Mouse (Mus musculus) 3T3-L1 (cell line): ENCODE results near the gene Sptssa.

Experiments
- DNase-seq: peaks from one replicate; pipeline ENCODE4 v3.0.0-alpha.2; 2015; ENCODE audit warnings: low read depth, low spot score

Sptssa gene

DNA sequence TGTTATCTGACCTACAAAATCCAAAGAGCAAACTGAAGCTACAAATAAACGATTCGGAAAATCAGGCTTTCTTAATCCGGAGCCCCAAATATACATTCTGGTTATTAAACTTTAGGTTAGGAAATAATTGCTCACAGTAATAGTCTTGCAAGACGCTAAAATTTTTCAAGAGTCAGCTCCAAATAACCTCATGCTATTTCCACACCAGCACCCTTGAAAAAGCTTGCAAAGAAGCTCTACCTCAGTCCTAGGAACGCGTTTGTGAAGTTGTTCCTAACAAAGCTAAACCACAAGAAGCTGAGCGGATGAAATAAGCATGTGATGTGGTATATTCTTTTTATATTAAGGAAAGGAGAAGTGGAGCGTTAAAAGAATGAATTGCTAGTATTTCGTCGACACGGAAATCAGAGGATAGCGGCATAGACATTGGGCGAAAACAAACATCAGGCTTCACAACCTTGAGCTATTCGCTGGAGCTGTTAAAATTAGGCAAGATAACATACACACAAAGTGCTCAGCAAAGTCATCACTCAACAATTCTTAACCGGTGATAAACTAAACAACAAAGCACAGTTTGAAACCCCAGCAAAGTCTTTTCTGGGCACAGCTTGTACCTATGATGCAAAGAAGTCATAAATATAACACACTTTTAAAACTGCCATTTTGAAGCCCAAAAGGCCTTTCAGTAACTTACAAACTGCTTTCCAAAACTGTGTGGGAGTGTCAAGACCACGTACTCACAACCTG lies 908 bp downstream of the Sptssa start:
- peak; percentile 62 for DNase-seq

DNA sequence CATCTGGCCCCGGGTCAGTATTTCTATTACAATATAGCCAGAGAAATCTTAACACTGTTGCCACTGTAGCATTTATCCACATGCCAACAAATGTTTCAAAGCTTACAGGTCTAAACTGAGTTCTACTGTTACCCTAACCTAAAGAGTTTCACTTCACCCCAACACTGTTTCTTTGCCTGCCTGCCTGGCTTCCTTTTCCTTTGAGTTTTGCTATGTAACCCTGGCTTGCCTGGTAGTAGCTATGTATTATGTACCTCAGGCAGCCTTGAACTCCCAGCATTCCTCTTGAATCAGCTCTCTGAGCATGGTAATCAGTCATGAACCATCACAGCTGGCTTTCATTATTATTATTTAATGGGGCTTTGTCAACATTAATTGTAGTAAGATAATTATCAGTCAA lies 1.6 kb downstream of the Sptssa start:
- peak; percentile 48 for DNase-seq

DNA sequence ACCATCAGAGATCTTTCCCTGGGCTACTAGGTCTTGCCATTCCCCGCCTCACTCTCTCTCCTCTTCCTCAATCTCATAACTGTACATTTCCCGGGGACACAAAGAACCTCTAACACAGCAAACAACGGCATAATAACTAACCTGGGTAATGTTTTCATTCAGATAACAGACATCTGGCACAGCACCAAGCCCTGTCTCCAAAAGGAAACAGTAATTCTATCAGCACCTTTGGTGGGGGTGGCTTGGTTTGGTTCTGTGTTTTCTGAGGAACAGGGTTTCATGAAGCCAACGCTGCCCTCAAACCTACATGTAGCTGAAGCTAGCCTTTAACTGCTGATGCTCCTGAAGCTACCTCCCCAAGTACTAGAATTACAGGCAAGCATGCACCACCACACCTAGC lies 2.2 kb downstream of the Sptssa start:
- peak; percentile 33 for DNase-seq

DNA sequence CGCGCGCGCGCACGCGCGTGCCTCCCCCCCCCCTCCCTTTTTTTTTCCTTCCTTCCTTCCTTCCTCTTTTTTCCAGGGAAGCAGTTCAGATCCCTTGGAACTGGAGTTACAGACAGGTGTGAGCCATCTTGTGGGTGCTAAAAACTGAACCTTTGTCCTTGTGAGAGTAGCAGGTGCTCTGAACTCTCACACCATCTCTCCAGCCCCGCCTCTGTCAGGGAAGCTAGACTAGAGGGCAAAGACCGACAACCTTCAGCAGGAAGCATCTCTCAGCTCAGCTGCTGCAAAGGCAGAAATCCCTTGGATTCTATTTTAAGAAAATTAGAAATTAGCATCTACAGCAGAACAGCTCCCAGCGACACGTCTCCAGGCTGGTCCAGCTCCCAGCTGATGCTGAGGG lies 4.0 kb downstream of the Sptssa start:
- DNase-seq: no peak

DNA sequence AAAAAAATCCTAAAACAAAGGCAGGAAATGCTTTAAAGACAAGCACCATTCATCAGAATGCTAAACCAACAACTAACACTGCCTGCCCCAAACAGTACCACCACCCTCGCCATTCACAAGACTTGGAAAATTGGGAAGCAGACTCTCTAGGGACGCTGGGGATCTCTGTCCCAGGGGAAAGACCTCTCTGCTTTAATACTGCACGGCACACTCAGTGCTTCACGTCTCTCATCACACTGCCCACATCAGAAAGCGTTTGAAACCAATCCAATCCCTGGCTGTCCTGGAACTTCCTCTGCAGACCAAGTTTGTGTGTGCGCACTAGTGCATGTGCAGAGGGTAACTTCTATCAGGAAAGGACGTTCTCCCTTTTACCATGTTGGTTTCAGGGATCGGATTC lies 4.6 kb downstream of the Sptssa start:
- DNase-seq: no peak

DNA sequence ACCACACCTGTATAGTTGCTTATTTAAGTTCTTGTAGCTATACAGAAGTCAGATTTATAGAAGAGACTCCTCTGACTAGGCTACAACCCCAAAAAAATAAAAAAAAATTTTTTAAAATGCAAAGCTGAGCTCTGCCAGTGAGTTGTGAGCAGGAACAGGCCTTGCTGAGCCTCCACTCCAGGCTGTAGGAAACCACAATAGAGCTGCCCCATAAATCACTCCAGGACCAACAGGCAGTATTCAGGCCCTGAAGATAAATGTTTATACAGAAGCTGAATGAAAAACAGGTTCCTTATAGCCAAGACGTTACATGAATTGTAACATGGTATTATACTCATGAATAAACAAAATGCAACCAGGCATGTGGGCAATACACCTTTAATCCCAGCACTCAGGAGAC lies 5.2 kb downstream of the Sptssa start:
- no peak for DNase-seq

DNA sequence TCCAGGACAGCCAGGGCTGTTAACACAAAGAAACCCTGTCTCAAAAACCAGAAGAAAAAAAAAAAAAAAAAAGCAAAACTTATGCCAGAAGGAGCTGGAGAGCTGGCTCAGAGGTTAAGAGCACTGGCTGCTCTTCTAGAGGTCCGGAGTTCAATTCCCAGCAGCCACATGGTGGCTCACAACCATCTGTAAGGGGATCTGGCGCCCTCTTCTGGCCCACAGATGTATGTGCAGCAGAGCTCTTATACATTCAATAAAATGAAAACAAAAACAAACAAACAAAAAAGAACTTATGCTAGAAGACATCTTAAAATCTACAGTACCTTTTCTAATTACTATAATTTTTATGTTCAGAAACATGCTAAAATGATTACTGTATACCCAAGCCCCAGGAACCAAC lies 11.4 kb downstream of the Sptssa start:
- no peak for DNase-seq

DNA sequence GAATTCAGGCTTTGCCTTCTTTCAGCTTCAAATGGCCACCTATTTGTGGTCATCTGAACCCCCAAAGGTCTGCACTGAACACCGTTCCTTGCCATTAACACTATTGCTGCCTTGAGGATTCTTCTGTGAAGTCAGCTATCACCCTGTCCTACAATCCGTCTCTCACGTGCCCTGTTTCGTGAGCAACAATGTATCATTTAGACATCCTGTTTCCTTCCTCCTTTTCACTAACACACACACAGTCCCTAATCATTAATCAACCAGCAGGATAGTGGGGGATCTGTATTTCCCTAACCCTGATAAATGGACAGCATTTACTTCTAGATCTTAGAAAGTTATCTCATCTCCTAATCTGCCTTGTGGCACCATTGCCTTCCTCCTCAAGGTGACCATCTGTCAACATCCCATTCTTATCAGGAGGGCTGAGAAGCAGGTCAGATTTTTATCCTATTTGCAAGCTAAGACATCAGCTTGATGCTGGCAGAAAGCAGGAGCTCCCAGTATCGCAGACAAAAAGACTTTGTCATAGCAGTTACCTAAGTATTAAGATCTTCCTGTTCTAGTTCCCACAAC lies 13.0 kb downstream of the Sptssa start:
- no peak for DNase-seq

DNA sequence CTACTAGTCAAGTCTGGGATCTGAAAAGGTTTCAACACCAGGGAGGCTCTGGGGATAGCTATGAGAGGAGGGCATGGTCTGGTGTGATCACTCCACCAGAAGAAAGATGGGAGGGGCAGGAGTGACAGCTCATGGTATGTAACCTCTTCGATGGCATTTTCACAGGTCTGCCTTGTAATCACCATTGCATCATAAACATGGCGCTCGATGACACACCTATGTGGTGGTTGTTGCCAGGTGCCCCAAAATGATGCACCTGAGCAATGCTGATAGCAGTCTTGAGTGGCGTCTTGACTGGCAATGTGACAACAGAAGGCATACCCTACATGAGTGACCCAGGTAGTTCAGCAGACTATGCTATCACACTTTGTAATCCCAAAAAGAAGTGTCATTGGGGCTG lies 15.0 kb downstream of the Sptssa start:
- no peak for DNase-seq

DNA sequence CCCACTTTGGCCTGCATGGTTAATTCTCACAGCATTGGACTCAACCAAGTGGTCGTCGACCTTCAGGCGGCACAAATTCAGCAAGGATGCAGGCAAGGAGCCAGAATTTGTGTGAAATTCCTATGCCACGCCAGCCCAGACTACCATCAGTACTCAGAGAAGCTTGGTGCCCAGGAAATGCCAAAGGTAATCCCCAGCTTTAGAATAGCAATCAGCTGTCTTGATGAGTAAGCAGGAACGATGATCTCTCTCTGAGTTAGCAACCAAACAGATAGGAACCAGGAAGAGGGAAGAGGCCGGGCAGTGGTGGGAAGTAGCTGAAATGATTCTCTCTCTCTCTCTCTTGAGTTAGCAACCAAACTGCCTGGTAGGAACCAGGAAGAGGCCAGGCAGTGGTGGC lies 16.1 kb downstream of the Sptssa start:
- peak; percentile 18 for DNase-seq

DNA sequence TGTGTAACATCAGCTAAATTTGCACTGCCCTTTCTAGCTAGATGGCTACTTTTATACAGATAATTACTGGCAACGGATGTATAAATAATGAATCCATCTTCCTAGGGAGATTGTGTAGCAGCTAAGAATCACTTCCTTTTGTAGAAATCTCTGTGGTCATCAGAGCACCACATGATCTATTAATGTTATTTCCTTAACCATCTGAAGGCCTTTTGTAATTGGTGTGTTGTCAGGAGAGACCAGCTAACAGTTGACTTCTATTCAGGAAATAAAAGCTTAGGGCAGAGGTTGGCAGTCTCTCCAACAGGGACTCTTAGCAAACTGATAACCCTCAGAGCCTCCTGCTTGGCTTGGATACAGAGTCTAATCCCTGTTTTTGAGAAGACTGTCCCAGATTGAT lies 19.3 kb downstream of the Sptssa start:
- no peak for DNase-seq

DNA sequence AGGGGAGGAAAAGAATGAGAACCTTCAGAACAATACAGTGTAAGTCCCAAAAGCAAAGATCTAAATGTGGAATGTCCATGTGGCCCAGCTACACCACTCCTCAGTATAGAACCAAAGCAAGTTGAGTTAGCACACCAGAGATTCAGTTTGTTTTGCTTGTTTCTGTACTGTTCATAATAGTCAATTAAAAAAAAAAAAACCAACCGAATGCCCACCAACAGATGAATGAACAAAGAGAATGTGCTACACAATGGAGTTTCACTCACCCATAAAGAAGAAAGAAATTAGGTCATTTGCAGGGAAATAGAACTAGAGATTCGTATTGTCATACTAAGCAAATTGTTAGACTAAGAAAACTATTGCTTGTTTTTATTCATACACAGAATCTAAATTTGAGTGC lies 24.2 kb downstream of the Sptssa start:
- no peak for DNase-seq

DNA sequence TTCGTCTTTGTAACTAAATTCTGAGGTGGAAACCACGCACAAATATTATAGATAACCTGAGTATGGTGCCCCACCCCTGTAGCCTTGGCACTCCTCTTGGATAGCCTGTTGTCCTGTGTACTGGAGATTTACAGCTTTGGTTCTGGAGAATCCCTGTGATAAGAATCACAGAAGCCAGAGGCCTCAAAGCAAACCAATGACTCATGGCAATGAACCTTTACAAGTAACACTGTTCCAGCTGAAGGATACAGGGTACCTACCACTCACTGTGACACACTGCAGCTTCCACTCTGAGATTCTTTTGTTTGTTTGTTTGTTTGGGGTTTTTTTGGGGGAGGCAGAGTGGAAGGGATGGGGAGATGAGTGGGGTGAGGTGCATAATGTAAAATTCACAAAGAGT lies 34.4 kb downstream of the Sptssa start:
- peak; percentile 54 for DNase-seq

DNA sequence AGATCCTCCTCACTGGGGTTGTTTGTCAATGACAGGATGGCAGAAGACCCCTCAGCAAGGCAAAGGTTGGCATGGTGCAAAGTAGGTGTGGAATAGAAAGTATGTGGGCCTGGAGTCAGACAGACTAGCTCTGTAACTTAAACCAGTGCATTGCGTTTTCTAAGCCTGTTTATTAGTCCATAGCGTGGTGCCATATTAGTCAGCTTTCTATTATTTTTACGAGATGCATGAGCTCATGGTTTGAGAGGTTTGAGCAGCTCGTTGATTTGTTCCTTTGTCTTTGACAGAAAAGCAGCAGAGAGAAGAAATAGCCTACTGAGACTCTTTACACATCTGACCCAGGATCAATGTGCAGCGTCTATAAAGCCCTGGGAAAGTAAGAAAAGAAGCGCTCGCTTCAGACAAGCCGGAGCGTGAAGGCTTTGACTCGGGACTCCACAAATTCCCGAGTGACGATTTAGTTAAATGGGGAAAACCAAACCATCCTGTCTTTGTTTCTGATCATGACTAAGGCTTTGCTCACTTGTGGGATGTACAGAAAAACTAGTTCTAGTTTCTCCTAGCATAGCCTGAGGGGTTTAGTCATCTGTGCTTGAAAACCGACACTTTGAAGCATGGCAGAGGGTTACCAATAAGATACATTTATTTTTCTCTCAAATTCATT lies 36.2 kb downstream of the Sptssa start:
- peak; percentile 92 for DNase-seq

DNA sequence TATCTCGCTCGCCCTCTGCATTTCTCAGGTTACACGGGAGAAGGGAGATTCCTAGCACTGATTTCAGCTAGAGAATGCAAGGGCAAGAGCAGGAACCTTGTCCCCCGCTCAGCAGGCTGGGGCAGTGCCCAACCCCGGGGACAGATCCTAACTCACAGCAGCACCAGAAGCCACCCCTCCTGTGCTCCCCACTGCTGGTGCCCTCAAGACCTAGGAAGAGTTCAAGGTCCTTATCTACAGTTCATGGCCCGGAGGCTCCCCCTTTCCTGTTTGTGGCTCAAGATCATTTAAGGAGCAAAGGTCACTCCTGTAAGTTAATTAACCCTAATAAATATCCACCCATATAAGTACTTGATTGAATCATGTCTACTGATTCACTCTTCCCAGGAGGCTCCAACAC lies 47.4 kb downstream of the Sptssa start:
- DNase-seq: no peak

DNA sequence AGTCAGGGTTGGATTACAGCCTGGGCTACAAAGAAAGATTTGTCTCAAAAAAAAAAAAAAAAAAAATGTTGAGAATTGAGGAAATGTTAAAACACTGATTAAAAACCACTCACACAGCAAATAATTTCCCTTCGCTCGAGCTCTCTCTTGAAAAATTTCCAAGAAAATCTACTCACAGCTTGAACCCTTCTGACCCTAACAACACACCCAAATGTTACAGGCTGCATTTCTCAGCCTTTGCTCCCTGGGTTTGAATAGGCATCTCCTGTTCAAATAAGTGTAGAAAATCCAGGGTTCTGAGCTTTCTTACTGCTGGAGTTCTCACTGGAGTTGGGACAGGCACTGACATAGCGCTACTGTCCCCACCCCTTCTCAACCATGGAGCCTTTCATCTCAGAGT lies 51.2 kb downstream of the Sptssa start:
- DNase-seq: peak; percentile 36

DNA sequence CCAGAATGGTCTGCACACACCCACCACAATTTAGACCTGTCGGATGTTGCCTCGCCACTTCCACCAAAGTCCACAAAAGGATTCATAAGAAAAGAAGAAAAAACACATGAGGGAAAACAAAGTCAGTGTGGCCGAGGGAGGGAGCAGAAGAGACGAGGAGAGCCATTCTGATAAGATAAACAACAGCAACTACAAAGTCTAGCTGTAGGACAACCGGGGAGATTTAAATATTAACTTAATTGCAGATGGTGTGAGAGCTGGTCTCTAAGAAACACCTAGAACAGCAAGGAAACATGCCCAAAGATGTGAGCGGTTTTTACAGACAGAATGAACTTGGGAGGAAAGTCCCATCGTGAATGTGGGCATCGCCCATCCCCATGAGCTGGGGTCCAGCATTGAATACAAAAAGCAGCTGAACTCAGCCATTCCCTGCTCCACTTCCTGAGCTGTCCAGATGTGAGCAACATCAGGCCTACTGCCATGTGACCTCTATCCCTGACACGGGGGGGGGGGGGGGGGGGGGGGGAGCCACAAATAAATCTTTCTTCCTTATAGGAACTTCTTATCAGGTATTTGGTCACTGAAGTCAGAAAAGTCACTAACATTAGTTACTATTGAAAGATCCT lies 52.7 kb downstream of the Sptssa start:
- no peak for DNase-seq

DNA sequence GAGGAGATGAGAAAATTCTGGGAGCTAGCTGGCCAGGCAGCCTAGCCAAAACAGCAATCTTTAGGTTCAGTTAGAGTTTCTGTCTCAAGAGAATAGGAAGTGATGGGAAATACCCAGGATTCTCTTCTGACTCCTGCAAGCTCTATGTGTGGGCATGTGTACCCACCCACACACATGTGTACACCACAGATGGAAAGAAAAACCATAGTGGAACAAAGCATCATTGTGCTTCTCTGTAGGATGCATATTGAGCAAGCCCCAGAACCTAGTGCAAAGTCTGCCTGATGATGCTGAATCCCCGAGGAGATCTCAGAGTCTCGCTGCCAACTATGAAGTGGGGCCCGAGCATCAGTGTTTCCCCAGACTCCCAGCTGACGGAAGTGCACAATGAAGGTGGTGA lies 55.9 kb downstream of the Sptssa start:
- peak; percentile 36 for DNase-seq

DNA sequence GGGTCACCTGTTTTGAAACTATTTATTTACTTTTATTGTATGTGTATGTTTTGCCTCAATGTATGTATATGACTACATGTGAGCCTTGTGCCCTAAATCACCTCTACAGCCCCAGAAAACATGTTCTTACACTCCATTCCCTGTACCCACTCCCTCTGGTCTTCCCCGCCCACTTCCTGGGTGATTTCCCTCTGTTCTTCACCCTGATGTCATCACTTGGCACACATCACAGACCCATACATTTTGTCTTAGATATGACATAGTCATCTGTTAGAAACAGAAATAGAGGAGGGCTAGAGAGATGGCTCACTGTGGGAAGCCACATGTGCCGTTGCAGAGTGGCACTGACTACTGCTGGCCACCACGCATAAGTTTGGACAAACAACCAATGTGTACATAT lies 58.0 kb downstream of the Sptssa start:
- DNase-seq: peak; percentile 60

DNA sequence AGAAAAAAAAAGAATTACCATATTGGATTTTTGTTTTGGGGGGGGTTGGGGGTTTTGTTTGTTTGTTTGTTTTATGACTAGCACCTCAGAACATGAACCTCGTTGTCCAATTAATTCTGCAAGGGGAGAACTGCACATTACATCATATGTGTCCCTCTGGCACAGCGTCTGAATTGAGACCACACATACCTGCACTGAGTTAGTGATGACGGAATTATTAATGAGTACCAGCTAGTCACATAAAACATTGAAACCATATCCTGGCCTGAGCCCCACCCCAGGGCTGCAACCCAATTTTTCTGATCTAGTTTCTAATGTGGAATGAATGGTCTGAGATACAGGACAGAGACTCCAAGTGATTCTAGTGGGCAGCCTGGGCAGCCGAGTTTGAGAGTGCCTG lies 59.7 kb downstream of the Sptssa start:
- DNase-seq: peak; percentile 57
